Mouse (Mus musculus): ENCODE results near the gene Xpnpep2.

Gene Xpnpep2

DNA sequence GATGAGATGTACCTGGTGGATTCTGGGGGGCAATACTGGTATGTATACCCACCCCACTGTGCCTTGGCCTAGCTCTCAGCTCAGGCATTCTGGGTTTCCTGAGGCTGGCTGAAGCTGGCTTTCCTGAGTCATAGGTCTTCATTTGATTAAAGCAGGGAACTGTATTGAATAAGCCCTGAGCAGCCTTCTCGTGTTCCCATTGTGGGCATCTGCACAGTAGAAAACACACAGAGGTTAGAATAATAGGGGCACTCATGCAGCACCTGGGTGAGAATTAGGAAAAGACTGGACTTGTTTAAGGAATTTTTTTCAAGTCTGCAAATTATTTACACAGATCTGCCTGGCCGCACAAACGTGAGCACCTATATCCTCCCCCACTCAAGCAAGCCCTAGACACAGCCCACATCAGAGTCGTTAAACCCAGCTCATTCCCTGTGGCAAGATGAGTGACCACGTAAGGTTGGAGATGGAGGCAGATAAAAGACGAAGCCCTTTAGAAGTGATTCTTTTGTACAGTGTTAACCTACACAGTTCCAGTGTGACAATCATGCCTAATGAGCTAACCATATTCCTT lies 18.5 kb downstream of the Xpnpep2 start:
- no peak for DNase-seq

DNA sequence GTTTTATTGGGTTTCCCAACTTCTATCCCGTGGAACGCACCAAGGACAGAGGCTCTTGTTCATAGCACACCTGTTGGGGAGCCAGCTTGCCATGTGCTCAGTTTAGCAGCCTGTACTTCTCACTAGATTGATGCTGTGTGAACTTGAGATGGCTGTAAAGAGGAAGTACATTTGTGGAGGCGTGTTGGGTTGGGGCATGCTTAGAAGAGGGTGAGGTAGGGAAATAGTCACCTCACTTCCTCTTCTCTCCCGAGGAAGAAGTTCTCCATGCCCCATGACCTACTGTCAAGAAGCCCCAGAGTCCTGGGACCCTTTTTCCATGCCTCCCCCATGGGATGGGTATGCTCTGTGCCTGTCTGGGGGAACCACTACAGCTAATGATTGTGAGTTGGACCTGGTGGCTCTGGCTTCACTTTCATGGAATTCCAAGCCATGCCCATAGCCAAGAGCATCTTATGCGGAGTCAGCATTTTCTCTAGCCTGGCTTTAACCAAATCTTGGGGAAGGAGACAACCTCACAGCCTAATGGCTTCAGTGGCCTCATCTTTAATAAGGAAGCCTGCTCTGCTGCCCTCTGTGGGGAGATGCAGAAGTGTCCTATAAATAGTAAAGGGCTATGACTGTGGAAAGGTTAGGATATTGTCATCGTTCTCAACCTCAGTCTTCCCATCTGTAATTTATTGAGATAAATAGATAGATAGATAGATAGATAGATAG lies 19.1 kb downstream of the Xpnpep2 start:
- DNase-seq = no peak

DNA sequence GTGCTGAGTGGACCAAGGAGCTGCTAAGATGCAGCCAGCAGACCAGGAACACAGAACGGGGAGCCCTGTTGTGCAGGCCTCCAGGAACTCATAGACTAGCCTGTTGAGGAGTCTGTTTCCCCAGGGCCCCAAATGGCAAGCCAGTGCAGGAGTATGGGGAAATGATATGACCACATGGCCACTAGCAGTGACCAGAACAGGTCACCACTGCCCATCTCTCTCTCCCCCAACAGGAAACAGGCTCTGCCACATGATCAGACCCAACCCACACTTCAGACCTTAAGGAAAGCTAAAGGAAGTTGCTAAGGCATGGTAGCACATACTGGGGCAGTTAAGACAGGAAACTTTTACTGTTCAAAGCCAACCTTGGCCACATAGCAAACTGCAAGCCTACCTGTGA lies 20.6 kb downstream of the Xpnpep2 start:
- DNase-seq = no peak

DNA sequence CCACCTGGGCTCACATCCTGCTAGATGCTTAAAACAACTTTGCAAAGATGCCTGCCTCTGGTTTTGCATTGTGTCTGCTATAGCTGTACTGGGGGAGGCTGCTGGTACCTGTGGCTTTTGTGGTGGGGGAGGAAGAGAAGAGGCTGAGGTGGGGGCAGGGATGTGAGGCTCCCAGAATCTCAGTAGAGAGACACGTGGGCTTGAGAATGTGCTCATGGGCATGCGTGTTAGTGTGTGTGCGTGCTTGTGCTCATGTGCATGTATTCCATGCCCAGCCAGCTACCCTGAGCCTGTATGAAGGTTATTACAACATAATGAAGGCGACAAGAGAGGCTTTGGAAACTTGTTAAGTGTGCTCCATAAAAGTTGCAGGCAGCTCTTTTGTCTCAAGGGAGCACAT lies 28.4 kb downstream of the Xpnpep2 start:
- DNase-seq = no peak

DNA sequence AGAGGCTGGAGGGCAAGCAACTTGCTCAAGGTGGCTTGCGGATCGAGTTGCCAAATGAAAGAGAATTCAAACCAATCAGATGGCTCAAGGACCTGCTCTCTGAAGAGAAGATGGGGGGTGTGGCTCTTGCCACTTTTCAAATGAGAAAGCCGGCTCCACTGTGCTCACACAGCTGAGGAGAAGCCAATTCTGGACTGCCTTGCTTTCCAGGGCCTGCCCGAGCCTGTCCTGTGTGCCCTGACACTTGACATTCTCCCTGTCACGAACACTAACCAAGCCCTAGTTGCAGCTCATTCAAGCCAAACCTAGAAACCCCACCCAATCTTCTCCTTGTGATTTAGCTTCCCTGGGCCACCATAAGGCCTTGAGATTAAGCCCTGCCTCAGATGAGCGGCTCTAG lies 29.5 kb downstream of the Xpnpep2 start:
- DNase-seq = no peak

DNA sequence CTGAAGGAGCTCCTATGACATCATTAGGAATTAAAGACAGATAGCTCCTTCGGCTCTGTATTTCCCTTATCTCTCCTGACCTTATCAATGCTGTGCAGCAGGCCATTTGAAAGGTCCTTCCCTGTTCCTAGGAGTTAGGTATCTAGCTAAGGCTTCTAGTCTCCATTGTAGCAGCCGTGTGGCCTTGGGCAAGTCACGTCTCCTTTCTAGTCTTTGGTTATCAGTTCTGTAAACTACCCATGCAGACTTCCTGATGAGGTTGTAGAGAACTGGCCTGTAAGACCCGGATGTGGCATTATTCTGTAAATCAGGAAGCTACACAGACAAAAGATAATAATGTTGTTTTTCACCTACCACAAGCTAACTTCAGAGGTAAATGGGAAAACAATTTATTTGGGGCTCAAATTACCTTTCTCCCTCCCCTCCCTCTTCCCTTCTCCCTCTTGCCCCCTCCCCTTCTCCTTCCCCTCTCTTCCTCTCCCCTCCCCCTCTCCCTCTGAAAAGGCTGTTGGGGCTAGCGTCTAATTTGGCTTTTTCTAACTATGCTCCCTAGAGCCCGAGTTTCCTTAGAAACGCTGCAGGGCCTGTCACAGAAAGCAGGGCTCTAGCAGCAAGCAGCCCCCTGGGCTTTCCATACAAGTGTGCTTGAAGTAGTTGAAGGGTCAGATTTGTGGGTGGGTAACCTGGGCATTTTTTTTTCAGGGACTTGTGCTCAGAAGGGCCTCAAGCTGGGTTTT lies 30.2 kb downstream of the Xpnpep2 start:
- no peak for DNase-seq

DNA sequence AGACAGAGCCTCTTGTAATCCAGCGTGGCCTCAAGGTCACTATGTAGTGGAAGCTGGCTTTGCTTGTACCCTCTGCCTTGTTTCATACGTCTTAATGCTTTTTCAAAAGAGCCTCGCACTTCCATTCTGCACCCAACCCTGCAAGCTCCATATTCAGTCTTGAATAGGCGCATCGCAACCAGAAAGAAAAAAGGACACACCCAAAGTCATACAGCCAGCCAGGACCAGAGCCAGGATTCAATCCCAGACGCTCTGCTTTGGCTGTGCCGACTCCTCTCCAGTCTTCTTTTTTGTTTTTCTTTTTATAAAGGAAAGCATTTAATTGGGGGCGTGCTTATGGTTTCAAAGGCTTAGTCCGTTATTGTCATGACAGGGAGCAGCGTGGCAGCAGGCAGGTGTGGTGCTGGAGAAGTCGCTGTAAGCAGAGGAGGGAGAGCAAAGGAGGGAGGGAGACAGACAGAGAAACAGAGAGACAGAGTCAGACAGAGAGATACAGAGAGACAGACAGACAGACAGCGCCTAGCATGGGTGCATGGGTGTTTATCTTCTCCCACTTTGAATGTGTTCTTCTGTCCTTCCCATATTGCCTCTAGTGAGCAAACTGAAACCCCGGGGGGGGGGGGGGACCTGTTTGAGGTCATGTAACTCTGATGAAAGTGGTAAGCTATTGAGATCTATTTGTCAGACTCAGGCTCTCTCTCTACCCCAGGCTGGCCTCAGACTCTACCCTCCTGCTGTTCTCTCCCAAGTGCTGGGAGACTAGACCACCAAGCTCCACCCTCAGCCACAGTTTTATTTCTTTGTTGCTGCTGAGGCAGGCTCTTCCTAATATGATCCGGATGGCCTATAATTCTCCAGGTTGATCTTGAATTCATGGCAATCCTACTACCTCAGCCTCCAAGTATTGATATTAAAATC lies 31.1 kb downstream of the Xpnpep2 start:
- DNase-seq = no peak

DNA sequence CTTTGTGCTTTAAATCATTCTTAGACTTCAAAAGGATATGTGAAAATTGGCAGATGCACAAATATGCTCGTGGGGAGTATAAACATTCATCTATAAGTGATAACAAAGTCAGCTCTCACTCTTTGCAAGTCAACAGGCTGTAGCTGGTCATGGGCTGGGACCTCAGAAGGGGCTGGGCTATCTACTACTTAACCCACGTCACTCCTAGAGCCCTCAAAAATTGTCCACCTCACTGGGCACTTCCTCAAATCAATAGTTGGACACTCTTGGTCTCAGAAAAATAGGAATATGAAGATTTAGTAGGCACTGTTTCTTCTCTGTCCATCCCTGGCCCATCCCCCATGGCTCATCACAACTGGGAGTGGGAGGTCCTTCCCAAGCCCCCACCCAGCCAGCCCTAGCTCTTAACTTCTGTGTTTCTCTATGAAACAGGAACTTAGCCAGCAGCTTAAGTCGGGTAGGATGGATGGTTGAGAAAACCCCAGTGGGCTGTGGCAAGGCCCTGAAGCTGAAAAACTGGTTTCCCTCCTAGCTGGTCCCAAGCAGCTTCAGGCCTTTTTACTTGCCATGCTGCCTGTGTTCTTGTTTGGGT lies 31.9 kb downstream of the Xpnpep2 start:
- DNase-seq = no peak

DNA sequence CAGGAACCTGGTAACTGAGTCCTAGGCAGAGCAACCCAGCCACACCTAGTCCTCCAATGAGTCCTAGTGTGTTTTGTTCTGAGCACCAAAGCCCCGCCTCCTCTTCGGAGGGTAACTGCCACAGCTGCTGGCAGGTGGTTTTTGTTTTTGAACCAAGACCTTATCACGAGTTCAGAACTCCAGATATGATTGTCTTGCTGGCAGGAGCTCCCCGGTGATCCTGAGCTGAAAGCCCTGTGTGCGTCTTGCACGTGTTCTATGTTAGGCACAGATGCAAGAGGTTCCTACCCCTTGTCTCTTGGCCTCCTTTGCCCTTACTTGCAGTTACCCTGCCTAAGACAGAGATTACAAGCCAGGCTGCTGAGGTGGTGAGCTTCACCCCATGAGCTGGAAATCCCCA lies 33.0 kb downstream of the Xpnpep2 start:
- DNase-seq = no peak

DNA sequence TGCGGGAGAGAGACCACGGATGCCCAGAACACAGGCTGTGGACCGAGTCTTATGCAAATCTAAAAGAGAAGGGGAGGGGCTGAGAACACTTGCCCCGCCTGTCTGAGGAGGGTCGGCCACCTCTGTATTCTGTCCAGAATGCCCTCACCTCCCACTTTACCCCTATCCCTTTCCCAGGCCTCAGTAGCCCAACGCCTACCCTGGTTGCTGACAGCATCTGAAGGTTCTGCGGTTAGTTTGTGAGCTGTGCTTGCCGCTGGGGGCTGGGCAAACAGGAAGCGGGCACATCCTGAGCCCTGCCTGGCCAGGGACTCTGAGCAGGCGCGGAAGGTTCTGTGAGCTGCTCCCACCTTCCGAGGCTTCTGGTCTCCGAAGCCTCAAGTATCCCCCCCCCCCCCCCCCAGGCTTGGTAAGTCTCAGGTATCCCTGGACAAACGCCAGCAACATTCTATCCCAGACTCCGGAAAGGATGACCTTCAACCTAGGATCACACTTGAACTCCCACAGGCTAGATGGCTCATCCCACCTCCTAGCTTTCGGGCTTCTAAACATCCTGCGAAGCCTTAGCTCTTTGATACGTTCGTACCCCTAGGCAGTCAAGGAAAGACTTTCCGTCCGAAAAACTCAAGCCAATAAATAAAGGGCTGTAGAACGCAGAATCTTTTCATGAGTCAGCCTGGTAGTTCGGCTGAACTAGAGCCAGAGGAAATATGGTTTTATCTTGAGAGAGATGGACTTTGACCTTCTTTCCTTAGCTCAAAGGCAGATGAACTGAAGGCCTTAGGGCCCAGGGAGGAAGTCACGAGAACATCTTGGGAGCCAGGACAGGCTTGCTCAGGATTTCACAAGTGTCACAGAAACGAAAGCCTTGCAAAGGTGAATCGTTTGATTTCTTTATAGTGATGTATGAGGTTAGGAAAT lies 35.1 kb downstream of the Xpnpep2 start:
- no peak for DNase-seq

DNA sequence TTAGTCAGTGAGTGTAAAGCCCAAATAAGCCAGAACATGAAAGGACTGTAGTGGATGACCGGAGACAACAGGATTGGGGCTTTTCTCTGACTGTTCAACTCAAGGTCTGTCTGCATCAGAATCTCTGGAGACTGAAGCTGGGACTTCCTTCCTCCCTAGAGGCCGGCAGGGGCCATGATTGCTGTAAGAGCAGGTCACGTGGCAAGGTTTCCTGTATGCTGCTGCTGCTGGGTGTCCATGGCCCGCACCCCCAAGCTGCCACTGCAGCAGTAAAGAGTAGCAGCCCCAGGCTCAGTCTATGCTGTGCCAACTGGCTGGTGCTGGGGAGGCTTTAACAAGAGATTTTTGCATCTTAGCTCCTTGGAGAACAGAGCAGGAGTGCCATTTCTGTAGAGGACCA lies 37.7 kb downstream of the Xpnpep2 start, which contains the start of gene Sash3:
Gene Sash3 (plus strand): TSS at position 175 of the 400 bp plus-strand sequence.
- DNase-seq = no peak

DNA sequence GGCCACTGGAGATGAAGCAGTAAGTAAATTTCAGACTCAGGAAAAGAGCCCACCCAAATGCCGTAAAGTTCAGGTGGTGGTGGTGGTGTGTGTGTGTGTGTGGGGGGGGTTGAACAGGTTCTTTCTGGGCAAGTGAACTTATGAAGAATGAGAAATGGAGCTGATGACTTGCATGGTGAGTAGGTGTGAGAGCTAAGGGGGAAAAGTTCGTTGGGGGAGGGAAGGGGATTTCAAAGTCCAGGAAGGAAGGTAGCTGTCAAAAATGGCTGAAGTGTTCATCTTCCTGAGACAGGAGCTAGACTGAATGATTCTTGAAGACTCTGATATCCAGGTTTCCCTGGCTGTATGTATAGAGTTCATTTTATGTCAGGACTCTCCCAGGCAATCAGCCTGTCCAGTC lies 38.7 kb downstream of the Xpnpep2 start:
- no peak for DNase-seq

DNA sequence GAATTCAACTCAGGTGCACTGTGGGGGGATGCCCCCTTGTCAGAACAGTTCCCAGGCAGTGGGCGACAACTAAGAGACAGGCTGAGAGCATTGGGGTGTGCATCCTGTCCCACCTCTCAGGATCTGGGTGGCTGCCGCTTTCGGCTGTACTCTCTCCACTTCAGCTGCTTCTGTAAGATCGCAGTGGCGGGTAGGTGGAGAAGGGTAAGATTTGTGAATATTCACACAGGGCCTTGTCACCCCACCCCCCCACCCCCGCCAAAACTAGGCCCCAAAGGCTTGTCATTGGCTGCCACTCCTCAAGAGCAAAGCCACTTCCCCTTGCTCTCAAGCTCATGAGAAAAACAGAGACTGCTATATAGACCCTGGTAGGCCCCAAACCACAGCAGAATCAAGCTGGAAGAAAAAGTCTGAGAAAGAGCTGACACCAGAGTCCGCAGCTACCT lies 39.2 kb downstream of the Xpnpep2 start:
- DNase-seq = no peak

DNA sequence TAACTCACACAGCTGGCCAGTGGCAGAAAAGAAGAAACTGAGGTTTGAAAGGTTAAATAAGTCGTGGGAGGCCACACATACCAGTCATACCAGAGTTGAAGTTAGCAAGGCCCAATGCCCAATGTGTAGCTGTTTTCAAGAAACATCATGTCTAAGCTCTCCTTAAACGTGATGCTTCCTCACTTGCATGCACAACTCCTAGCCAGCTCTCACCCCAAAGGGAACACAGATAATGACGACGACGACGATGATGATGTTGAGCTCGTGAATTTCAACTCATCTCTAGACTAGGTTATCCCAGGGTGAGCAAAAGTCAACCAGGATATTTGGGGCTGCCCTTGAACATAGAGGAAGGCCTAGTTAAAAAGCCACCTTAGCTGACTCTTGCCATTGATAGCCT lies 43.6 kb downstream of the Xpnpep2 start:
- DNase-seq = no peak

DNA sequence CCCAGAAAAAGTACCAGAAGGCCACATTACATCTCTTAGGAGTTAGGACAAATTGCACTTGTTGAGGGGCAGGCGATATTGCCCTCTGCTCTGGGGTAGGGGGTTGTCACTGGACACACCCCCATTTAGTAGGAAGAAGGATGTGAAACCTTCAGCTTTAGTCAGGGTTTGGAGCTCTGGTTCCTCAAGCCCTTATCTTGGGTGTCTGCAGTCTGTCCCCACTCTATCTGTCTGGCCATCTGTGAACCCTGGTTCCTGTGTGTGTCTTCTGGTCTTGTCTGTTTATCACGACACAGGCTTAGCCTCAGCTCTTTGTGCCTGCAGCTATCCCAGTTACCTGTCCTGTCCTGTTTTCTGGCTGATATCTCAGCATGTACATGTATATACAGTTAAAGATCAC lies 44.9 kb downstream of the Xpnpep2 start:
- no peak for DNase-seq

DNA sequence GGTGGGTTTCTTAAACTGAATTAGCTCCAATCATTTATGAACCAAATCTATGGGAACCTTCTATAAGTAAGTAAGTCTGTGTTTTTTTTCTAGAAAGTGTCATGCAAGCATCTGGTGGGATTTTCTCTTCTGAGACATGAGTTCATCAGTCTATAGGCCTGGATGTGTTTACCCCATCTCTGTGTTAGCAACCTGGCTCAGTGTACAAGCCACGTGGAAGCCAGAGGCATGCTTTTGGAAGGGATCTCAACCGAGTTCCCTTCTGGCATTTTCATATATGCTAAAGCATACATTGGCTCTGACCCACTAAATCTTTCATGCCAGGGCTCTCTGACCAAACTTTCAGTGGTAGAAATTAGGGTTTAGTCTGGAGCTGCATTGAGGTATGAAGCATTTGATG lies 45.4 kb downstream of the Xpnpep2 start:
- DNase-seq = no peak

DNA sequence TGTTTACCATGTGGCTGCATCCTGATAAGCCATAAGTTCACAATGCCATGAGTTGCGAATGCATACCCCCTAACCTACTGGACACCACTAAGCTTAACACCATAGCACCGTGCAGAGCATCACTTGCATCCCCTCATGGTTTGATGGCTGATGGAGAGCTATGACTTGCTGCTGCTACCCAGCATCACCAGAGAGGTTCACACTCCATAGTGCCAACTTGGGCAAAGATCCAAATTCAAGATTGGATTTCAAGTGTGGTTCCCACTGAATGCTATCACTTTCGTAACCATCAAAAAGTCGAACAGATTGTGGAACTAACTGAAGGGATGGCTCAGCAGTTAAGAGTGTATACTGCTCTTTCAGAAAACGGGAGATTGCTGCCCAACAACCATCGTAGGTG lies 47.0 kb downstream of the Xpnpep2 start:
- DNase-seq = no peak

DNA sequence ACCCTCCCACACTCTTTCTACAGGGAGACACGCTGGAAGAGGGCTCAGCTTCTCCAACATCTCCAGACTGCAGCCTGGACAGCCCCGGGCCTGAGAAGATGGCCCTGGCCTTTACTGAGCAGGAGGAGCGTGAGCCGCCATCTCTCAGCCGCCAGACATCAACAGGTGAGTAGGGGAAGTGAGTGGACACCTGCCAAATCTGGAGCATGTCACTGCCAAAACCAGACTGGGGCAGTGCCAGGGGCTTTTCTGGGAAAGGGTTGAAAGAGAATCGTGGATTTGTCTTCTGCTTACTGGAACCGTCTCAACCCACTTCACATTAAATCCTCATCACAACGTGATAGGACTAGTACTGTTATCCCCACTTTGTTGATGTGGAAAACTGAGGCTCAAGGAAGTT lies 48.9 kb downstream of the Xpnpep2 start:
- DNase-seq = no peak

DNA sequence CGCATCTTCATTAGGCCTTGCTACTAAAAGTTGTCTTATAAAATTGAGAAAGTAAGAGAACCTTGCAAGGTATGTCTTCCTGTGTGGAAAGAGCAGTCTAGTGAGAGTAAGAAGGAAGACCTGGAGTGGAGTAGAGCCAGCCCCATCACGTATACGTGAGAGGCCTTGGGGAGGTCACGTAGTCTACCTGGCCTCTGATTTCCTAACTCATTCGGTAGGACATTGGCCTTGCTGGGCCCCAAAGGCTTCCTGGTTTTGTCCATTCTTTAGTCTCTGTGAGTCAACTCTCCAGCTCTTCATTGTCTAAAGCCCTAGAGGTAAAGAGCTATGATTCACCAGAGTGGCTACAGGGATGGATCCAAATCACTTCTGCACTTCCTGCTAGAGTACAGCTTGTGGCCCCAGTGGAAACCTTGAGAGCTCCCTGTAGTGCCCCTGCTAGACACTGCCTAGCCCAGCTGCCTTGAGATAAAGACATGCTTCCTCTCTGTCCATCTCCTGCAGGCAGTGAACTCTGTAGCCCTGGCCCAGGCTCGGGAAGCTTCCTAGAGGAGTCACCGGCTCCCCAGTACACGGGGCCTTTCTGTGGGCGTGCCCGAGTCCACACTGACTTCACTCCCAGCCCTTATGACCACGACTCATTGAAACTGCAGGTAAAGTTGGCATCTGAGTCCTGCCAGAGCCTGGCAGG lies 49.8 kb downstream of the Xpnpep2 start:
- no peak for DNase-seq

DNA sequence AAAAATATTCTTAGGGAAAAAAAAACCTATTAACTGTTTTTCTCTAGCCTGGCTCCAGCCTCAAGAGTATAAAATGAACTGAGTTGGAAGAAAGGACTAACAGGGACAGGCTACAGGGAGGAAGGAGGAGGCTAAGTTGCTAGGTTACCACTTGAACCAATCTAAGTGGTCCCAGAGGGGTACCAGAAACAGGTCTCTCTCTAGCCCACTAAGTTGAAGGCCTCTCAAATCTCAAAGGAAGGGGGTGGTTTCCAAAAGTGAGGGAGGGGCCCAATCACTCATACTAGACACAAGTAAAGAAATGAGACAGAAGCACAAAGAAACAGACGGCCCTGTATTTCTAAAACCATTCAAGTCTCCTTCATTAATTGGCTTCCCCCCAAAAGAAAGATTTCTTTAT lies 61.4 kb downstream of the Xpnpep2 start:
- DNase-seq = no peak

DNA sequence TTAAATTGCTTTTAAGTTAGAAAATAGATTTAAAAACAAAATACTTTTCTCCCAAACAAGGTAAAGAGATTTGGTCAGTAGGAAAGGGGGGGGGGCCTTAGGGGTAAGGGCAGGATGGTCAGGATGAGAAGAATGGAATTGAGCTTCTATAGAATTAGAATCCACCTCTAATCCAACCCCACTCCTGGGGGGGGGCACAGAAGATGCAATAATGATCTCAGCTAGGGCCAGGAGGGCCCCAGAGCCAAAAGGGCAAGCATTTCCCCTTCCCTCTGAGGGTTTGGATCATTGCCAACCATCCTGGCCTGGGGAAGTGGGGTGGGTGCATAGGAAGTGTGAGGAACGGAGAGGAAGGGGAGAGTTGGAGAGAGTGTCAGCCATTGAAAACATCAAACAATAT lies 61.8 kb downstream of the Xpnpep2 start:
- no peak for DNase-seq

All from right cerebral cortex, postnatal 4 days (tissue).